Mouse (Mus musculus) spleen, adult 2 months (tissue): Measurements from ENCODE around the gene Spen.

ENCODE experiments used
- CTCF ChIP-seq: fragments of 200-500 bp; IDR thresholded peaks from 2 replicates; pipeline ENCODE4 v1.5.1; 2011; ENCODE audit warnings: mild to moderate bottlenecking, inconsistent platforms; ENCODE audit not compliant: insufficient read depth, insufficient read length, insufficient replicate concordance; ENCODE audit errors: extremely low read depth
- POLR2A ChIP-seq: fragments of 200-500 bp; IDR thresholded peaks from 2 replicates; pipeline ENCODE4 v1.6.1; 2011; ENCODE audit warnings: low read depth, low read length, inconsistent platforms

DNA sequence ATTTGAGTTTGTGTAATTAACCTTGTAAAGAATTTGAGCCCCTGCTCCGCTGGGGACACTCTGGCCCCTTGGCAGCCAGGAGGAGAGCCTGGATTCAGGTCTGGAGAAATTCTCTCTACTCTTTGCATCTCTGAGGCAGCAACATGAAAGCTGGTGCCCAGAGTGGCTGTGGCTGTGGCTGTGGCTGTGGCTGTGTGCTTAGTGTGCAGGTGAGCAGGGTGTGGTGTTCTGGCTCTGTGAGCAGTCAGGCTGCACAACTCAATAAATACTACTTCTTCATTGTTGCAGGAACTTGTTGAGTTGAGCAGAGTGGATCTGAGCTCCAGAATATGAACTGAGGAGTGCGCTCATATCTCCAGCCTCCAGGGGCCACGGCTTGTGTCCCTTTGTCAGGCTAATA lies 79.5 kb downstream of the Spen start:
- TF ChIP-seq CTCF, result no peak
- no peak for TF ChIP-seq POLR2A
